Mouse (Mus musculus) myocyte (in vitro differentiated cells): Measurements from ENCODE around the gene Dcn.

Source experiments
- CEBPB ChIP-seq: IDR thresholded peaks from 2 replicates; pipeline ENCODE4 v1.6.1; 2011; ENCODE audit warnings: mild to moderate bottlenecking, moderate library complexity; ENCODE audit not compliant: poor library complexity, insufficient read depth, severe bottlenecking
- MYOD1 ChIP-seq, 3 experiments: IDR thresholded peaks; one replicate each; pipeline ENCODE4 v1.6.1; 2011; ENCODE audit warnings: control low read depth in 2 of 3, low read depth in 2 of 3, mild to moderate bottlenecking in 2 of 3, moderate library complexity in 1 of 3; ENCODE audit not compliant: insufficient read length in 2 of 3, control insufficient read depth in 1 of 3
- MYOG ChIP-seq, 3 experiments: IDR thresholded peaks; one replicate each; pipeline ENCODE4 v1.6.1; 2011; ENCODE audit warnings: control low read depth in 2 of 3, low read depth in 2 of 3, mild to moderate bottlenecking in 2 of 3; ENCODE audit not compliant: insufficient read length in 2 of 3, control insufficient read depth in 1 of 3, insufficient read depth in 1 of 3
- POLR2A ChIP-seq: IDR thresholded peaks from one replicate; pipeline ENCODE4 v1.6.1; 2011; ENCODE audit warnings: low read depth, mild to moderate bottlenecking, control low read depth, moderate library complexity; ENCODE audit not compliant: insufficient read length
- POLR2AphosphoS2 ChIP-seq: IDR thresholded peaks from one replicate; pipeline ENCODE4 v1.6.1; 2011; ENCODE audit warnings: low read depth, control low read depth; ENCODE audit not compliant: insufficient read length
- TCF12 ChIP-seq: IDR thresholded peaks from one replicate; pipeline ENCODE4 v1.6.1; 2011; ENCODE audit warnings: mild to moderate bottlenecking, control low read depth; ENCODE audit not compliant: poor library complexity, insufficient read depth, severe bottlenecking
- USF1 ChIP-seq: IDR thresholded peaks from one replicate; pipeline ENCODE4 v1.6.1; 2011; ENCODE audit warnings: low read depth, mild to moderate bottlenecking, control low read depth, moderate library complexity

DNA sequence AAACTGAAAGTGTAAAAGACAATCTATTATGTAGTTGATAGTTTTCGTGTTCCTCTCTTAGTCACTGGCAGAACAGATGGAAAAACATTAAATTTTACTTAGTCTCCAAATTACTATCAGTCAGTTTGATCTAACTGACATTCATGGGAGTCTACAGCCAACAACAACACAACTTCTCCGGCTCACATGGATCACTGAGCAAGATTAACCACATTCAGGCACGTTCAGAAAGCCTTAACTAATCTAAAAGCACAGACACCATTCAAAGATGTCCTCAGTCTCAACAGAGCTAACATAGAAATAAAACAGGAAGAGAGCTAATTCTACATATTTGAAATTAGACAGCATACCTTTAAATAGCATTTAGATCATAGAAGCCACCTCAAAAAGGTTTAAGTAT, 12.6 kb upstream of the Dcn start:
- TF ChIP-seq POLR2A (no peak), USF1 (no peak), CEBPB (no peak), POLR2AphosphoS2 (no peak), TCF12 (no peak), MYOD1 (IDR thresholded peaks at IDR 0.05; ENCODE audit: control insufficient read depth in 1 of 3, insufficient read length in 2 of 3, low read depth in 2 of 3) (no peak), MYOG (IDR thresholded peaks at IDR 0.05; ENCODE audit: control insufficient read depth in 1 of 3, insufficient read depth in 1 of 3, insufficient read length in 2 of 3, low read depth in 2 of 3) (no peak)
